Mouse (Mus musculus) C2C12 (cell line): ENCODE measurements around the gene Necap2. TPM values are rescaled to one million over a fixed set of nuclear protein-coding genes. Genes with fewer than 3 reads are reported as not detected.

Source experiments
- H3K27me3 ChIP-seq: one replicate; pipeline ENCODE4 v1.6.1; 2011; ENCODE audit not compliant: control insufficient read depth, insufficient read depth, insufficient read length
- H3K36me3 ChIP-seq: one replicate; pipeline ENCODE4 v1.6.1; 2011; ENCODE audit not compliant: control insufficient read depth, insufficient read depth
- H3K4me3 ChIP-seq: one replicate; pipeline ENCODE4 v1.5.1; 2011; ENCODE audit warnings: mild to moderate bottlenecking, control low read depth; ENCODE audit not compliant: poor library complexity, insufficient read depth, severe bottlenecking
- H3K79me2 ChIP-seq: one replicate; pipeline ENCODE4 v1.6.1; 2011; ENCODE audit not compliant: control insufficient read depth, insufficient read depth
- H3K79me3 ChIP-seq: one replicate; pipeline ENCODE4 v1.6.1; 2011; ENCODE audit warnings: low read depth, control low read depth
- H3ac ChIP-seq: one replicate; pipeline ENCODE3; 2011; ENCODE audit warnings: low read depth; ENCODE audit not compliant: control insufficient read depth, insufficient read length
- CEBPB ChIP-seq: IDR thresholded peaks from one replicate; pipeline ENCODE4 v1.6.1; 2011; ENCODE audit warnings: low read depth, mild to moderate bottlenecking, control low read depth, moderate library complexity
- CTCF ChIP-seq: IDR thresholded peaks from one replicate; pipeline ENCODE4 v1.5.1; 2011; ENCODE audit not compliant: control insufficient read depth, insufficient read depth, insufficient read length
- FOSL1 ChIP-seq: IDR thresholded peaks from one replicate; pipeline ENCODE4 v1.8.0; 2011; ENCODE audit warnings: mild to moderate bottlenecking, low read length; ENCODE audit not compliant: poor library complexity, insufficient read depth, severe bottlenecking
- MAX ChIP-seq: IDR thresholded peaks from one replicate; pipeline ENCODE4 v1.6.1; 2011; ENCODE audit warnings: mild to moderate bottlenecking, control low read depth
- MYOD1 ChIP-seq: IDR thresholded peaks from one replicate; pipeline ENCODE4 v1.6.1; 2011; ENCODE audit warnings: low read depth; ENCODE audit not compliant: control insufficient read depth, insufficient read length
- MYOG ChIP-seq: IDR thresholded peaks from one replicate; pipeline ENCODE4 v1.6.1; 2011; ENCODE audit not compliant: control insufficient read depth, insufficient read length; ENCODE audit errors: extremely low read depth
- USF1 ChIP-seq: IDR thresholded peaks from one replicate; pipeline ENCODE4 v1.6.1; 2011; ENCODE audit warnings: low read depth, mild to moderate bottlenecking, control low read depth, moderate library complexity
- long read RNA-seq, 2 experiments: library from polyadenylated mRNA; unstranded; transcript quantifications; one replicate each; pipeline ENCODE4 v2.0.0; 2019 to 2020
- polyA plus RNA-seq: library from polyadenylated mRNA; unstranded; fragments of >200 nt; fragmentation: generic; extraction: Trizol; gene quantifications from one replicate; pipeline ENCODE4 v1.2.1, GENCODE M21; 2012; ENCODE audit warnings: missing spikeins

Necap2 gene
- 70.2 TPM for polyA plus RNA-seq
- long read RNA-seq, experiment 1, transcript Necap2-201 (8 exons, 1,906 nt) = major isoform, 86 of 100 reads
- long read RNA-seq, experiment 1, partial matches to known transcripts = 0 of 100 reads
- long read RNA-seq, experiment 1, other reads (novel, unspliced or antisense) = 14 of 100 reads
- long read RNA-seq, experiment 2, transcript Necap2-201 (8 exons, 1,906 nt) = major isoform, 347 of 387 reads
- long read RNA-seq, experiment 2, partial matches to known transcripts = 3 of 387 reads
- long read RNA-seq, experiment 2, other reads (novel, unspliced or antisense) = 37 of 387 reads

- peaks cover 44% of the 10 kb centered on the region for H3K79me2 ChIP-seq
- no peaks in the 10 kb centered on the region for H3K27me3 ChIP-seq
- peak within 1 kb of the TSS; percentile 96 for H3K4me3 ChIP-seq
- H3K79me3 ChIP-seq = peaks cover 18% of the 10 kb centered on the region
- TF ChIP-seq CTCF (no peak), CEBPB (no peak), MYOG (no peak)
- H3K36me3 ChIP-seq = peaks cover 9% of the 10 kb centered on the region
- peak within 1 kb of the TSS; percentile 73 for H3ac ChIP-seq
These were observed at the start of gene Necap2 for GRCm38 (mm10) chr4:141077681-141078509. Gene Necap2 (minus strand): TSS chr4:141078357.

GRCm38 (mm10) chr4:141123065-141123464 is 44.9 kb upstream of the Necap2 start:
- Histone ChIP-seq H3K4me3 (no peak overlapping the region), H3K36me3 (peaks cover 32% of the 10 kb centered on the region), H3K27me3 (no peaks in the 10 kb centered on the region), H3K79me3 (peaks cover 86% of the 10 kb centered on the region), H3K79me2 (peaks cover 100% of the 10 kb centered on the region), H3ac (no peak overlapping the region)
- TF ChIP-seq MYOD1 (no peak), CTCF (no peak), MAX (no peak), CEBPB (no peak), FOSL1 (no peak), MYOG (no peak), USF1 (no peak)

- Histone ChIP-seq H3K27me3 (no peaks in the 10 kb centered on the region), H3ac (no peak overlapping the region), H3K79me2 (peaks cover 100% of the 10 kb centered on the region), H3K79me3 (peaks cover 83% of the 10 kb centered on the region), H3K4me3 (no peak overlapping the region), H3K36me3 (peaks cover 35% of the 10 kb centered on the region)
- TF ChIP-seq MYOD1 = no peak
- no peak for TF ChIP-seq CEBPB
- no peak for TF ChIP-seq CTCF
- TF ChIP-seq USF1 = no peak
- TF ChIP-seq MYOG = no peak
- no peak for TF ChIP-seq FOSL1
- no peak for TF ChIP-seq MAX
These were observed 44.5 kb upstream of the Necap2 start for GRCm38 (mm10) chr4:141122663-141123062.

DNA sequence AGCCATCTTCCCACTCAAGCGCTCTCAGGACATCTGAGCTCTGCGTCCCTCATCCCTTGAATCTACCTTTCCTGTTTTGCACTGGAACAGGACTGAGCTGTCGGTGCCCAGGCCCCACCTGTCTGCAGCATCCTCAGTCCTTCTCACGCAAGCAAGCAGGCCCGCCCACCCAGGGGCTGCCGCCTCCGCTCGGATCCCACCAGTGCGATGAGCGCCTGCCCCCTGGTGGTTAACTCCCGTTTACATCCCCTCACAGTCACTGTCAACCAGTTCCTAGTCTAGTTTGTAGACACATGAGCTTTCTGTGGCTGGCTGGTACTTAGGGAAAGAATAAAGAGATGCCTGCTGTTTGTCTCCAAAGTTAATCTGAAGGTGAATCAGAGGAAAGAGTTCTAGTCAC is 42.5 kb upstream of the Necap2 start:
- TF ChIP-seq MYOG = no peak
- peaks cover 33% of the 10 kb centered on the region for H3K36me3 ChIP-seq
- H3K79me2 ChIP-seq = peaks cover 88% of the 10 kb centered on the region
- no peak overlapping the region for H3ac ChIP-seq
- H3K79me3 ChIP-seq = peaks cover 64% of the 10 kb centered on the region
- no peak overlapping the region for H3K4me3 ChIP-seq
- H3K27me3 ChIP-seq = no peaks in the 10 kb centered on the region

DNA sequence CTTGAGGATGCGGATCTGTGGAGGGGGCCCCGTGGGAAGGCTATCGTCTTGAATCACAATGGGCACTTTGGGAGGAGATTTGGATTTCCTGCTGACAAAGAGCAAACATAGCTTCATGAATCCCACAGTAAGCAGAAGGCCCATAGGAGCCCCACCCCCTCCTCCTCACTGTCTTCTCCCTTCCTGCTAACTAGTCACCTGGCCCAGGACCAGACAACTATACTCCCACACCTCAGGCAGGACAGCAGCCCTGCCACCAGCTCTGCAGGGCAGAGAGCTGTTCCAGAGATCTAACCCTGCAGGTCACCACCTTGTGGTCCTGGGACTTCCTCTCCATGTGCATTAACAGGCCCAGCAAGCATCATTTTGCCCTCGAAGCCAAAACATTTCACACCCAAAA is 40.5 kb upstream of the Necap2 start:
- H3ac ChIP-seq = no peak overlapping the region
- no peaks in the 10 kb centered on the region for H3K27me3 ChIP-seq
- H3K79me2 ChIP-seq = peaks cover 68% of the 10 kb centered on the region
- no peak for TF ChIP-seq MYOG
- TF ChIP-seq MAX = no peak
- TF ChIP-seq USF1 = no peak
- no peak for TF ChIP-seq CTCF
- TF ChIP-seq MYOD1 = no peak
- no peak for TF ChIP-seq CEBPB
- no peak for TF ChIP-seq FOSL1
- peaks cover 44% of the 10 kb centered on the region for H3K79me3 ChIP-seq
- H3K36me3 ChIP-seq = peaks cover 49% of the 10 kb centered on the region
- H3K4me3 ChIP-seq = no peak overlapping the region

- no peak for TF ChIP-seq MYOG
- no peak for TF ChIP-seq MAX
- no peak for TF ChIP-seq USF1
- no peak for TF ChIP-seq FOSL1
- TF ChIP-seq CEBPB = no peak
- no peak for TF ChIP-seq MYOD1
- TF ChIP-seq CTCF = no peak
- Histone ChIP-seq H3K79me3 (peaks cover 14% of the 10 kb centered on the region), H3K79me2 (peaks cover 35% of the 10 kb centered on the region), H3K4me3 (no peak overlapping the region), H3ac (no peak overlapping the region), H3K27me3 (no peaks in the 10 kb centered on the region), H3K36me3 (peaks cover 50% of the 10 kb centered on the region)
These were observed 37.2 kb upstream of the Necap2 start for GRCm38 (mm10) chr4:141115398-141115797.
